Mouse (Mus musculus) skeletal muscle tissue, postnatal 0 days (tissue): ENCODE measurements around the gene Ube2cbp. TPM values are rescaled to one million over a fixed set of nuclear protein-coding genes. Genes with fewer than 3 reads are reported as not detected.

Experiments
- polyA plus RNA-seq: library from polyadenylated mRNA; unstranded; fragments of >200 nt; fragmentation: Nextera tagmentation; extraction: Ambion mirVana; gene quantifications from 2 replicates; pipeline ENCODE4 v1.2.1, GENCODE M21; 2015

Gene Ube2cbp
- 1.7 and 1.9 TPM in 2 replicates for polyA plus RNA-seq

GRCm38 (mm10) chr9:86464151-86465105 is at the start of gene Ube2cbp:
Ube2cbp (minus strand) TSS chr9:86464950.

GRCm38 (mm10) chr9:86466990-86467870 is 2.5 kb upstream of the Ube2cbp start, which contains the start of gene Dop1a:
Dop1a (plus strand) TSS chr9:86467154.

Other genes starting within 250 kb of the Ube2cbp start
- 5.5 and 7.8 TPM in 2 replicates for gene Dop1a, start 2.2 kb upstream of the Ube2cbp start, polyA plus RNA-seq
- 8.9 and 12.0 TPM in 2 replicates for gene Pgm3, start 106.9 kb upstream of the Ube2cbp start, polyA plus RNA-seq
- 1.7 TPM in 2 replicates for gene Rwdd2a, start 107.0 kb upstream of the Ube2cbp start, polyA plus RNA-seq
- gene Me1, start 231.0 kb upstream of the Ube2cbp start, polyA plus RNA-seq: 11.1 and 25.5 TPM in 2 replicates